Mouse (Mus musculus): ENCODE results near the gene Krt10.

Gene Krt10

DNA sequence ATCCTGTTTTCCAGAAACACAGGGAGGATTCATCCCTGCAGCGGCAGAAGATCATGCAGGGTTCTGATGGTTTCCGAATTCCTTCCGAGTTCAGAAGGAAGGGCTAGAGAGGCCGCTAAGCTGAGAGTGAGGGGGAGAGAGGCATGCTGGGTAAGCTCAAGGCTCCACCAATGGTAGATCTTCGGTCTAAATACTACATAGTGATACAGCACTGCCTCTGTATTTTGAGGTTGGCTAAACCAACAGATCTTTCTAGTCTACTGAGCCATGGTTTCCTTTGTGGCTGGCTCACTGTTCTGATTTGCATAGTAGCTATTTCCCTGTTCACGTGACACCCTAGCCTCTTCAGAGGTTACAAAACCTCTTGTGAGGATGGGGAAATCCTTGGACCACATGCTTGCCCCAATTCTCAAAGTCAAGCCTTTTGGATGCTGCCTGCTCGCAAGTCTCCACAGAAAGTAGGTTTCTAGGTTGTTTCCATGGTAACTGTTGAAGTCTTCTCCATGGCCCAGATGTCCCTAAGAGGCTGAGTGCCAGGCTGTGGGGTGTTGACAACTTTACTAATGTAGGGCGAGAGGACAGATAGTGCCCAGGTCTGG, 19.2 kb downstream of the Krt10 start:
- CTCF ChIA-PET = interaction anchor here (0.7 to 1.2 kb wide), 2 partner anchors 10 to 345 kb away, joined by 3 read pairs; no protein-coding TSS in a partner anchor

- CTCF ChIA-PET = interaction anchor here (0.6 to 1.2 kb wide), 3 partner anchors 11 to 949 kb away, joined by 3 to 5 read pairs (median 3); no protein-coding TSS in a partner anchor
Measured at GRCm38 (mm10) chr11:99369229-99369628, 19.9 kb downstream of the Krt10 start.

DNA sequence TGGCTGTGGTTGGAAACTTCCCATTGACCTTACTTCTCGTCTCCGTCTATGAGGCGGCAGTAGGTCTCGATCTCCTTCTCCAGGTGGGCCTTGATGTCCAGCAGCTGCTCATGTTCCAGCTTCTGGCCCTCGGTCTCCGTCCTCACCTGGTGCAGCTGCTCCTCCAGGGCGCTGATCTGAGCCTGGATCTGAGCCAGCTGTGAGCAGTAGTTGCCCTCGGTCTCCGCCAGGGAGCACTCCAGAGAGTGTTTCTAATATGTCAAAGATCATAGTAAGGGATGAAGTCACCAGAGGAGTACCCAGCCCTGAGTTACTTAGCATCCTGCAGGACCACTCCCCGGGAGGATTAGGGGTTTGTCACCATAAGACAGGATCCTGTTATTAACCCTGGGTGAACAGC, 22.4 kb downstream of the Krt10 start:
- CTCF ChIA-PET = no interaction called here

DNA sequence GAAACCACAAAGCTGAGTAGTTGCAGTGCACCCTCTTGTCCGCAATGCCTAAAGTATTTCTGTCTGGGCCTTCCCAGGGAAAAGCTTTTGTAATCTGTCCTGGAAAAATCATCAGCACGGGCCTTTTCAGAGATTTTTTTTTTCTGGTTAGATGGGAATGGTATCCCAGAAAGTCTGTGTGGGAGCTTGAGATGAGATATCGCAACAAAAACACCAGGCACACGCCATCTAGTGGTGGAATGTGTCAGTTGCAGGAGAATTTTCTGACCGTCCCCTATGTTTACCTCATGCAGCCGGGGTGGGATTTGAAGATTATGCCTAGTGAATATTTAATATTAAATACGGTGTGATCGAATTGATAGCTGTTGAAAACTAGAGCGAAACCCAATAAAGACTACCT, 24.8 kb downstream of the Krt10 start:
- CTCF ChIA-PET = no interaction called here

DNA sequence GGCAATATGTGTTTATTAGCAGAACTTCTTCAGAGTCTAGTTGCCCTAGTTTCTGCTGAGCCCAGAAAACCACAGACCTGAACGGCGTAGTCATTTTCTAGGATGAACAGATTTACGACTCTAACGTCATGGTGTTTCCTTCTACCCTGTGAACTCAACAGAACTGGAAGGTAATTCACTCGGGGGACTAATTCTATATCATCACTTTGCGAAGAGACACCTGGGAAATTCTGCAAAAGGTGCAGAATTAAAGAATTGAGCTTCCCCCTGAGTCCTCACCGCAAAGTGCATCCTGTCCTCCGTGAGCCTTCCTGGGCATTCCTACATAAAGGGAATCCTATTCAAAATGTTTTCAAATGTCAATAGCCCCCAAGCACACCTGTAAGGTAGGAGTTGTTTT, 27.7 kb downstream of the Krt10 start:
- CTCF ChIA-PET = no interaction called here

GRCm38 (mm10) chr11:99351004-99351403, 38.2 kb downstream of the Krt10 start, which contains the start of gene Krt27:
Gene Krt27 (minus strand): TSS chr11:99351104.
- CTCF ChIA-PET = no interaction called here

DNA sequence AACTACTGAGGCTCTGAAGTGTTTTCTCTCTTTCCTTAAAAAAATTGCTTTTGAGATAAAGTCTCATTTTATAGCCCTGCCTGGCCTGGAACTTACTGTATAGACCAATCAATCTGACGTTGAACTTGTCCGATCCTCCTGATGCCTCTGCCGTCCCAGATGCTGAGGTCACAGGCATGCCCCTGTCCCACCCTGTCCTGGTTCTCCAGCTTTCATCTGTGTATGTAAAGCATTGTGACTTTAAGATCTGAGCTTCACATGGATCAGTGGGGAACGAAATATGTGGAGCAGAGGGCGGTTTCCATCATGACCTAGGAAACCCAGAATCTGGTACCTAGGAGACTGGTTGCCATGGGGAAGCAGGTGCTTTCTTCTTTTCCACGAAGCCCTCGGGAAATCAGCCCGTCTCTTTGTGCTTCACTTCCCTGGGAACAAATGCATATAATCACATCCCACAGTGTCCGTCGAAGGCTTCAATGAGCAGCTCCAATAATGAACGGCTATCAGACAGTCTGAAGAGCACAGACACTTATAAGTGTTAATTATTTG, 49.8 kb downstream of the Krt10 start:
- CTCF ChIA-PET = no interaction called here

GRCm38 (mm10) chr11:99337866-99338265, 51.3 kb downstream of the Krt10 start, which contains the start of gene Krt26:
Gene Krt26 (minus strand): TSS chr11:99337966.
- CTCF ChIA-PET = interaction anchor here (0.6 kb wide), 1 partner anchor 32 kb away, joined by 7 read pairs; no protein-coding TSS in a partner anchor
